Mouse (Mus musculus) heart, embryonic 11.5 days (tissue): ENCODE data around the gene Cryga. TPM values are rescaled to one million over a fixed set of nuclear protein-coding genes. Genes with fewer than 3 reads are reported as not detected.

Source experiments
- ATAC-seq: fragments of 200-750 bp; cut with Nextera tagmentation; replicated peaks from 2 replicates; pipeline ENCODE4 v1.8.0; 2017; ENCODE audit warnings: moderate library complexity; ENCODE audit not compliant: insufficient number of reproducible peaks, low FRiP score, low TSS enrichment
- H3K27ac ChIP-seq: fragments of 300-500 bp; sonication (generic); 2 replicates; pipeline ENCODE4 v1.5.1; 2014; ENCODE audit warnings: mild to moderate bottlenecking, low read depth, low read length
- H3K27me3 ChIP-seq: fragments of 300-500 bp; sonication (generic); 2 replicates; pipeline ENCODE4 v1.6.1; 2014; ENCODE audit warnings: mild to moderate bottlenecking, low read length, mixed read lengths; ENCODE audit not compliant: control insufficient read depth, insufficient read depth
- H3K36me3 ChIP-seq: fragments of 300-500 bp; sonication (generic); 2 replicates; pipeline ENCODE4 v1.6.1; 2014; ENCODE audit warnings: mild to moderate bottlenecking, low read length, moderate library complexity, mixed read lengths; ENCODE audit not compliant: control insufficient read depth, insufficient read depth
- H3K4me1 ChIP-seq: fragments of 300-500 bp; sonication (generic); 2 replicates; pipeline ENCODE4 v1.6.1; 2014; ENCODE audit warnings: low read length; ENCODE audit not compliant: control insufficient read depth, insufficient read depth
- H3K4me2 ChIP-seq: fragments of 300-500 bp; sonication (generic); 2 replicates; pipeline ENCODE4 v1.6.1; 2014; ENCODE audit warnings: mild to moderate bottlenecking, moderate library complexity
- H3K4me3 ChIP-seq: fragments of 300-500 bp; sonication (generic); 2 replicates; pipeline ENCODE4 v1.5.1; 2014; ENCODE audit warnings: low read depth, low read length
- H3K9ac ChIP-seq: fragments of 300-500 bp; sonication (generic); 2 replicates; pipeline ENCODE4 v1.6.1; 2014; ENCODE audit warnings: mild to moderate bottlenecking, low read depth, low read length, moderate library complexity
- H3K9me3 ChIP-seq: fragments of 300-500 bp; sonication (generic); replicated peaks from 2 replicates; pipeline ENCODE4 v1.6.1; 2016; ENCODE audit warnings: low read length; ENCODE audit not compliant: control insufficient read depth
- WGBS: fragments of 180-500 bp; shearing (Covaris S2); extraction: QIAGEN DNeasy Blood & Tissue Kit; methylation state at CpG from one replicate; pipeline ENCODE4 v1.1.7; 2014; ENCODE audit not compliant: insufficient replicate concordance; 5-methylcytosine and 5-hydroxymethylcytosine counted together
- polyA plus RNA-seq: library from polyadenylated mRNA; unstranded; fragments of >200 nt; fragmentation: Nextera tagmentation; extraction: Ambion mirVana; gene quantifications from 2 replicates; pipeline ENCODE4 v1.2.1, GENCODE M21; 2014

Cryga gene
- not detected in 2 replicates for polyA plus RNA-seq

DNA sequence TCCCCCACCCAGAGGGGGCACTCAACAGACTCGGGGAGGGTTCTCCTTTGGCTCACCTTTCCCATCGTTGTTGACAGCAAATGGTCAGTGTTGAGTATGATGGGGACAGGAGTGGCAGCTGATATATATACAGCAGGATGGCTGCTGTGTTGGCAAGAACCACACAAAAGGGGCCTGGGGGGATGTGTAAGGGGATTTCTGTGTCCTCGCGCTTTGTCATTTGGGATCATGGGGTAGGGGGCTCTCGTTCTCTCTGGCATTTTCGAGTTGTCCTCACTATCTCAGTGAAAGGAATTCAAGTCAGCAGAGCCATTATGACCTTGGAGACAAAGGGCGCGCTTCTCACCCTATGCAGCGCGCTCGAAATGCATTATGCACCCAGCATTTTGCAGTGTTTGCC lies at the start of gene Cryga:
Gene Cryga, minus strand, starts transcription at position 101 of the 400 bp plus-strand sequence.
- Histone ChIP-seq H3K9ac (no peak within 1 kb of the TSS), H3K36me3 (no peaks in the 10 kb centered on the region), H3K4me1 (no peaks in the 10 kb centered on the region), H3K27ac (no peak within 1 kb of the TSS), H3K9me3 (no peaks in the 10 kb centered on the region), H3K4me3 (no peak within 1 kb of the TSS), H3K27me3 (no peaks in the 10 kb centered on the region), H3K4me2 (no peak within 1 kb of the TSS)
- WGBS = 79% methylated on average over 11 of the region's 11 CpGs
- ATAC-seq = no peak

DNA sequence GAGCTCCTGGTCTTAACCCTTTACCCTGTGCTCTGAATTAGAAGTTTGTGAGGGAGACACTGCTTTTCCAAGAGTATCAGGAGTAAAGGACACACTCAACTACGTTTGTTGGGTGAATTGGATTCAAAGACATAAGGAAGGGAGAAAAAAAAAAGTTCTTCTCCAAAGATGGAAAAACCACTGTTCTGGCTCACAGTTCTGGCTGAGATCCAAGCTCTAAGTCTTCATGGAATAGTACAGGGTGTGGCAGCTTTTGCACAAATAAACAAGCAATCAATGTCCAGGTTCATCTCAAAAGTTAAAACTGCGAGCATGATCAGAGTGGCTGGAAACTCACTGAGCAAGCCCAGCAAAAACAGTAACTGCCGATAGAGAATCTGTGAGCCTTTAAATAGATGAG lies 44.8 kb upstream of the Cryga start:
- no peak for ATAC-seq
- Histone ChIP-seq H3K27ac (no peak overlapping the region), H3K36me3 (no peaks in the 10 kb centered on the region), H3K9me3 (no peaks in the 10 kb centered on the region), H3K9ac (no peak overlapping the region), H3K4me2 (no peak overlapping the region), H3K4me3 (no peak overlapping the region), H3K4me1 (no peaks in the 10 kb centered on the region), H3K27me3 (no peaks in the 10 kb centered on the region)
- WGBS = 75% methylated on average over 3 of the region's 3 CpGs

DNA sequence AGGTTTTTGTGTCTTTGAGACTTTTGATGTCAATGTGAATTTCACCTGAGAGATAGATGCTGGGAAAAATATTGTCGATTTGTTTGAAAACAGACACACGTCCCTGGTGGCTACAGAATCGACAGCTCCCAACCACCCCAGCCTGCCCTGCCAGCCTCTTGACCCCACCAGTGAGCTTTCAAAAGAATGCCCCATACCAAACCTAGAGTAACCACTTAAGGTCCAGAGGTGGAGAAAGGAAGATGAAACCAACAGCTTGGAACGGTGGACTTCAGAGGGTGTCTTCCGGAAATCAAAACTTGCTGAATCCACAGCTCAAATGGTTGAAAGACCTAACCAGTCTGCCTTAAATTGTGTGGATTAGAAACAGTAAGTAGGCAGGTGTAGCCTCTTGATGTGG lies 44.2 kb upstream of the Cryga start:
- WGBS = 78% methylated on average over 5 of the region's 5 CpGs
- H3K4me2 ChIP-seq = no peak overlapping the region
- no peaks in the 10 kb centered on the region for H3K36me3 ChIP-seq
- H3K27me3 ChIP-seq = no peaks in the 10 kb centered on the region
- no peak overlapping the region for H3K4me3 ChIP-seq
- H3K4me1 ChIP-seq = no peaks in the 10 kb centered on the region
- no peak overlapping the region for H3K27ac ChIP-seq
- no peaks in the 10 kb centered on the region for H3K9me3 ChIP-seq
- ATAC-seq = no peak
- no peak overlapping the region for H3K9ac ChIP-seq

DNA sequence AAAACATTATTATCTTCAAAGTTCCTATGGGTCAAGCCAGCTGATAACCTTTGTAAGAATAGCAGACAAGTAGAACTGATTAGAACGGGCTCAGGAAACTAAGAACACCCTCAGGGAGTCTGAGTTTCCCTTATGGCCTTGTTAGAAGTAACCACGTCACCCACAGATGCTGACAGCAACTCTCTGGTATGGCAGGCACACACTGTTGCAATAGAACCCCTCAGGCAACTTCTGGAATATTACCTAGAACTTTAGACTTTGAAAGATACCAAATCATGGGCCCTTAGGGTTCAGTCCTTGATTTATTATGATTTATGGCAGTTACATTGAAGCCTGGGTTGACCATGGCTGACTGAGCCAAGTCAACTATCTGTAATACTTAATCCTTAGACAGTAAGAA lies 43.4 kb upstream of the Cryga start:
- H3K36me3 ChIP-seq = no peaks in the 10 kb centered on the region
- no peak overlapping the region for H3K4me2 ChIP-seq
- H3K27me3 ChIP-seq = no peaks in the 10 kb centered on the region
- WGBS = 21% methylated on average over 2 of the region's 2 CpGs
- no peak overlapping the region for H3K27ac ChIP-seq
- no peak overlapping the region for H3K9ac ChIP-seq
- ATAC-seq = no peak
- H3K4me3 ChIP-seq = no peak overlapping the region
- no peaks in the 10 kb centered on the region for H3K9me3 ChIP-seq
- H3K4me1 ChIP-seq = no peaks in the 10 kb centered on the region

GRCm38 (mm10) chr1:65144783-65145182 lies 41.6 kb upstream of the Cryga start:
- Histone ChIP-seq H3K4me2 (no peak overlapping the region), H3K9ac (no peak overlapping the region), H3K27me3 (no peaks in the 10 kb centered on the region), H3K4me1 (no peaks in the 10 kb centered on the region), H3K9me3 (no peaks in the 10 kb centered on the region), H3K36me3 (no peaks in the 10 kb centered on the region), H3K27ac (no peak overlapping the region), H3K4me3 (no peak overlapping the region)
- no peak for ATAC-seq
- WGBS = 84% methylated on average over 2 of the region's 2 CpGs

DNA sequence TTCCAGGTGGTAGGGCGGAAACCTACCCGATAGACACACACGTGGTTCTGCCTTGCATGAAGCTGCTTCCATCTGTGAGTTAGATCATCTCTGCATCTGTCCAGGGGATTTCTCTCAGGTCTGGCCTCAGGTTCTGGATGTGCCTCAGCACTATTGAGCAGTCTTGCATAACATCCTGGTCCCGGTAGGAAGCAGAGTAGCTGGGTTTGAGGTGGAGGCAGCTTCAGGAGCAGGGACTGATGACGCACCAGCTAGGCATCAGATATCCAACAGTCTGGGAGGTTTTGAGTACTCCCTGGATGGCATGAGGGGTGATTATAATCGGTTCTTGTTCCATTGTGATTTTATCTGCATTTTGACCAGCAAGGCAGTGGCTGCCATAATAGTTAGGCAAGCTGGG lies 34.4 kb upstream of the Cryga start:
- Histone ChIP-seq H3K4me1 (no peaks in the 10 kb centered on the region), H3K27ac (no peak overlapping the region), H3K9me3 (no peaks in the 10 kb centered on the region), H3K36me3 (no peaks in the 10 kb centered on the region), H3K27me3 (no peaks in the 10 kb centered on the region), H3K4me2 (no peak overlapping the region), H3K4me3 (no peak overlapping the region), H3K9ac (no peak overlapping the region)
- 80% methylated on average over 6 of the region's 6 CpGs for WGBS
- ATAC-seq = no peak

DNA sequence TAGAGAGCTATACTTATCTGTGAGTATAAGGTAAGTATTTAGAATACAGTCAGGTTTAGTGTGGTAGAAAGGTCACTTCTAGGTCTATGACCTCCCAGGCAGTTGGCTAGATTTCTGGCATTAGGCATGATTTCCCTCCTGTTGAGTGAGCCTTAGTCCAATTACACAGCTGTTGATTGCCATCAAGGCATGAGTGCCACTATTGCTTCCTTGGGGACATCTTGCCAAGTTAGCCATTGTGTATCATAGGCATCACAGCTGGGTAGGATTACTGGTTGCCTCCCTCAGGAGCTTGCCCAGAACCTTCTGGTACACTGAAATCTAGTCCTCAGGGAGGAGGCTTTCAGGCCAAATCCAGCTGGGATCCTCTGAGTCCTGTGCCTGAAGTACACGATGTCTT lies 29.7 kb upstream of the Cryga start:
- WGBS = 78% methylated on average over 1 of the region's 1 CpGs
- H3K4me3 ChIP-seq = no peak overlapping the region
- no peak overlapping the region for H3K9ac ChIP-seq
- no peak overlapping the region for H3K27ac ChIP-seq
- ATAC-seq = no peak
- no peak overlapping the region for H3K4me2 ChIP-seq
- H3K36me3 ChIP-seq = no peaks in the 10 kb centered on the region
- H3K4me1 ChIP-seq = no peaks in the 10 kb centered on the region
- H3K27me3 ChIP-seq = no peaks in the 10 kb centered on the region
- no peaks in the 10 kb centered on the region for H3K9me3 ChIP-seq

DNA sequence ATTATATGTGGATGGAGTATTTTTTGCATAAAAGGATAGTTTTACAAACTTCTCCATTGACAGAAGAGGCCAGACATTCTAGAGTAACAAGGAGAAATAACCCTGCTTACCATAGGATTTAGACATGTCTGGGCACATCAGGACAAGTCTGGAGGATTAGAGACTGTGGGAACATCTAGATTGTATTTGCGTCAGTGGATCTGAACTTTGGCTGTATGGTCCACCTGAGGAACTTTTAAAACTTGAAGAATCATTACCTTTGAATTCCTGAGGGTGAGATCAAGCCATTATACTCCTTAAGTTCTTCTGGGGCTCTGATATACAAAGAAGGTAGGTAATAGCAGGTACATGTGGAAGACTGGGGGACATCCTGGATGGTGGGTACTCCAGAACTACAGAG lies 28.5 kb upstream of the Cryga start:
- Histone ChIP-seq H3K4me3 (no peak overlapping the region), H3K27me3 (no peaks in the 10 kb centered on the region), H3K4me2 (no peak overlapping the region), H3K9me3 (no peaks in the 10 kb centered on the region), H3K4me1 (no peaks in the 10 kb centered on the region), H3K27ac (no peak overlapping the region), H3K9ac (no peak overlapping the region), H3K36me3 (no peaks in the 10 kb centered on the region)
- ATAC-seq = no peak
- 90% methylated on average over 1 of the region's 1 CpGs for WGBS

DNA sequence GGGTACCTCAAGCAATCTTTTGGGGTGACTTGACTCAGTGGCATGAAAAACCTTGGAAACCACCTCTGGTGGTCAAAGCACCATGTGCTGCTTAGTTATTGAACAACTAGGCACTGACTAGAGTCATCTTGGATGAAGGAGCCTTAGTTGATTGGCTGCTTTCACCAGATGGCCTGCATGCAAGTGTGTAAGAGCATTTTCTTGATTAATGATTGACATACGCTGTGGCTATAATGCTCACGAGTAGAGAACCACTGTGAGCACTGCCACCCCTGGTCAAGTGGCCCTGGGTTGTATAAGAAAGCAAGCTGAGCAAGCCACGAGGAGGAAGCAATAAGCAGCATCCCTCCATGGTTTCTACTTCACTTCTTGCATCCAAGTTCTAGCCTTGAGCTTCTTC lies 27.1 kb upstream of the Cryga start:
- no peaks in the 10 kb centered on the region for H3K27me3 ChIP-seq
- H3K9ac ChIP-seq = no peak overlapping the region
- 65% methylated on average over 3 of the region's 3 CpGs for WGBS
- H3K36me3 ChIP-seq = no peaks in the 10 kb centered on the region
- ATAC-seq = no peak
- no peaks in the 10 kb centered on the region for H3K4me1 ChIP-seq
- no peaks in the 10 kb centered on the region for H3K9me3 ChIP-seq
- no peak overlapping the region for H3K4me2 ChIP-seq
- H3K4me3 ChIP-seq = no peak overlapping the region
- H3K27ac ChIP-seq = no peak overlapping the region
